Mouse (Mus musculus): ENCODE measurements around the gene Nudt1.

GRCm38 (mm10) chr5:140306016-140306415 lies 15.4 kb upstream of the Nudt1 start:
- TF ChIP-seq POLR2A (IDR thresholded peaks at IDR 0.05; ENCODE audit: low read depth, low read length) (no peak), CTCF (conservative IDR thresholded peaks at IDR 0.05; ENCODE audit: insufficient read depth, insufficient read length, low read depth, low read length) (no peak)
